Mouse (Mus musculus): ENCODE measurements around the gene Slc15a5.

DNA sequence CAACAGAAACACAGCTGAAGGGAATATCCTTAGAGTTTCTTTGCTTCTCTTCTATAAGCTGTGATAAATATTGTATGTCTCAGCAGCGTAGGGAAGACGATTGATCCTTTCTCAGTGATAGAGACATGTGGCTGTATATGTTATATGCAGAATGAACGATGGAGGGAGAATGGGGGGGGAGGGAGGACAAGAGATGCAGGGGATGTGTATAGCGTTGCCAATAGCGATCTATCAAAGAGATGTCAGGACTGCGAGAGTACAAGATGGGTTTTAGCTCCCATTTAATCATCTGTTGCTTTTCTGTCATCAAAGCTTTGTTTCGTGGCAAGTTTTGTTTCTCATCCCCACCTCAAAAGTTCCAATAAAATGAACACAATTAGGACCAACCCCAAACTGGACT lies 143.9 kb downstream of the Slc15a5 start:
- no peak for TF ChIP-seq ZC3H11A (IDR thresholded peaks at IDR 0.05; ENCODE audit: borderline replicate concordance, low read depth, low read length)
- TF ChIP-seq MAFK (IDR thresholded peaks at IDR 0.05; ENCODE audit: insufficient read depth, low read depth, low read length) = no peak
